Mouse (Mus musculus) midbrain, embryonic 16.5 days (tissue): ENCODE measurements around the gene Gabpb2. TPM values are rescaled to one million over a fixed set of nuclear protein-coding genes. Genes with fewer than 3 reads are reported as not detected.

Experiments
- ATAC-seq: fragments of 200-750 bp; cut with Nextera tagmentation; 2 replicates; pipeline ENCODE4 v1.8.0; 2017; ENCODE audit warnings: moderate TSS enrichment
- H3K27ac ChIP-seq: fragments of 300-500 bp; sonication (generic); 2 replicates; pipeline ENCODE4 v1.5.1; 2014; ENCODE audit warnings: mild to moderate bottlenecking, low read length, mixed read lengths
- H3K27me3 ChIP-seq: fragments of 300-500 bp; sonication (generic); 2 replicates; pipeline ENCODE4 v1.6.1; 2014; ENCODE audit warnings: low read depth, low read length, mixed read lengths; ENCODE audit not compliant: control insufficient read depth, insufficient read depth
- H3K36me3 ChIP-seq: fragments of 300-500 bp; sonication (generic); 2 replicates; pipeline ENCODE4 v1.6.1; 2014; ENCODE audit warnings: mild to moderate bottlenecking, low read length, moderate library complexity, mixed read lengths; ENCODE audit not compliant: control insufficient read depth, insufficient read depth
- H3K4me1 ChIP-seq: fragments of 300-500 bp; sonication (generic); 2 replicates; pipeline ENCODE4 v1.6.1; 2014; ENCODE audit warnings: mild to moderate bottlenecking, low read length, mixed read lengths; ENCODE audit not compliant: control insufficient read depth, insufficient read depth
- H3K4me2 ChIP-seq: fragments of 300-500 bp; sonication (generic); 2 replicates; pipeline ENCODE4 v1.6.1; 2014; ENCODE audit warnings: mild to moderate bottlenecking, low read length, mixed read lengths
- H3K4me3 ChIP-seq: fragments of 300-500 bp; sonication (generic); 2 replicates; pipeline ENCODE4 v1.5.1; 2014; ENCODE audit warnings: low read depth, mild to moderate bottlenecking, low read length, moderate library complexity, mixed read lengths
- H3K9ac ChIP-seq: fragments of 300-500 bp; sonication (generic); 2 replicates; pipeline ENCODE4 v1.6.1; 2014; ENCODE audit warnings: low read depth, low read length, mixed read lengths
- H3K9me3 ChIP-seq: fragments of 300-500 bp; sonication (generic); replicated peaks from 2 replicates; pipeline ENCODE4 v1.6.1; 2014; ENCODE audit warnings: mild to moderate bottlenecking, low read length, mixed read lengths; ENCODE audit not compliant: control insufficient read depth, poor library complexity, severe bottlenecking
- WGBS: fragments of 180-500 bp; shearing (Covaris S2); extraction: QIAGEN DNeasy Blood & Tissue Kit; methylation state at CpG from one replicate; pipeline ENCODE4 v1.1.7; 2014; 5-methylcytosine and 5-hydroxymethylcytosine counted together
- polyA plus RNA-seq: library from polyadenylated mRNA; unstranded; fragments of >200 nt; fragmentation: Nextera tagmentation; extraction: Ambion mirVana; gene quantifications from 2 replicates; pipeline ENCODE4 v1.2.1, GENCODE M21; 2015

Gabpb2 gene
- polyA plus RNA-seq, 1 experiment from 2014 or later, result 2.4 TPM

DNA sequence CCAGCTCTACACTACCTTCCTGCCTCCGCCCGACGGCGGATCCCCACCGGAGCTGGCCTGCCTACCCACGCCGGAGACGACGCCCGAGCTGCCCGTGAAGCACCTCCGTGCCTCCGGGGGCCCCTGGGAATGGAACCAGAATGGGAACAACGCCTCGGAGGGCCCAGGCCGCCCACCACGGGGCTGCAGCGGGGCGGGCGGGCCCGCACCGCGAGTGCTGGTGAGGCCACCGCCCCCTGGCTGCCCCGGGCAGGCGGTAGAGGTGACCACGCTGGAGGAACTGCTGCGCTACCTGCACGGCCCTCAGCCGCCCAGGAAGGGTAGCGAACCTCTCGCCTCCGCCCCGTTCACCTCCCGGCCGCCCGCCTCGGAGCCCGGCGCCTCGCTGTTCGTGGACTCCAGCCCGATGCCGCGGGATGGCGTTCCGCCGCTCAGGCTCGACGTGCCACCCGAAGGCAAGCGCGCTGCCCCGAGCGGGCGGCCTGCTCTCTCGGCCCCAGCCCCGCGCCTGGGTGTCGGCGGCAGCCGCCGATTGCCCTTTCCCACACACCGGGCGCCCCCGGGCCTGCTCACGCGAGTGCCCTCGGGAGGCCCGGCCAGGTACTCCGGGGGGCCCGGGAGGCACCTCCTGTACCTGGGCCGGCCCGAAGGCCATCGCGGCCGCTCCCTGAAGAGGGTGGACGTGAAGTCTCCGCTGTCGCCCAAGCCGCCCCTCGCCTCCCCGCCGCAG, 45.0 kb downstream of the Gabpb2 start:
- no peak for ATAC-seq
- no peak overlapping the region; the same call in 1 of the 2 replicates for H3K9ac ChIP-seq
- H3K4me1 ChIP-seq, result peaks cover 6% of the 10 kb centered on the region
- H3K4me2 ChIP-seq, result no peak overlapping the region
- no peak overlapping the region; the same call in 1 of the 2 replicates for H3K4me3 ChIP-seq
- H3K27ac ChIP-seq, result no peak overlapping the region
- H3K36me3 ChIP-seq, result peaks cover 41% of the 10 kb centered on the region
- 18% methylated on average over 71 of the region's 84 CpGs for WGBS
- no peaks in the 10 kb centered on the region for H3K9me3 ChIP-seq
- peaks cover 16% of the 10 kb centered on the region for H3K27me3 ChIP-seq

DNA sequence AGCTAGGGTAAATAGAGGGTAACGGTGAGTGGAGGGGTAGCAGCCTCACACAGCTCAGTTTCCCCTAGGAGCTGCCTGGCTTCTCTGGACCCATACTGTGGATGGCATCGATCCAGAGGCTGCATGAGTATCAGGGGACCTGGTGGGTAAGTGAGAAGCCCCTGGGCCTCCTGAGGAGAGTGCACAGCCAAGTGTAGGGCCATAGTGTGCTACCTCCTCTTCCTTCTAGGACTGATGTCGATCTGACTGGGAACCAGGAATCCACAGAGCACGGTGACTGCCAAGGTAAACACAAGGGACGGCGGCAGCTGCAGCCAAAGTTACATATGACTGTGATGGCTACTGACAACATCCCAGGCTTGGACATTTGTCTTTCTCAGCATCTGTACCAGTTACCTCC, 46.6 kb downstream of the Gabpb2 start:
- ATAC-seq, result no peak
- peaks cover 6% of the 10 kb centered on the region for H3K4me1 ChIP-seq
- no peaks in the 10 kb centered on the region for H3K9me3 ChIP-seq
- no peak overlapping the region for H3K27ac ChIP-seq
- peaks cover 52% of the 10 kb centered on the region for H3K36me3 ChIP-seq
- no peak overlapping the region for H3K9ac ChIP-seq
- no peak overlapping the region for H3K4me3 ChIP-seq
- no peak overlapping the region for H3K4me2 ChIP-seq
- WGBS, result 85% methylated on average over 6 of the region's 6 CpGs
- H3K27me3 ChIP-seq, result peaks cover 16% of the 10 kb centered on the region

- Histone ChIP-seq H3K4me1 (peaks cover 6% of the 10 kb centered on the region), H3K4me2 (no peak overlapping the region), H3K27me3 (peaks cover 16% of the 10 kb centered on the region), H3K36me3 (peaks cover 55% of the 10 kb centered on the region), H3K9ac (no peak overlapping the region), H3K9me3 (no peaks in the 10 kb centered on the region), H3K27ac (no peak overlapping the region), H3K4me3 (no peak overlapping the region)
- no peak for ATAC-seq
- WGBS, result 90% methylated on average over 10 of the region's 10 CpGs
Observed at GRCm38 (mm10) chr3:95169996-95170395, 47.7 kb downstream of the Gabpb2 start.

GRCm38 (mm10) chr3:95164840-95165239, 52.9 kb downstream of the Gabpb2 start:
- H3K9me3 ChIP-seq, result no peaks in the 10 kb centered on the region
- no peak overlapping the region for H3K4me3 ChIP-seq
- no peak overlapping the region for H3K4me2 ChIP-seq
- peaks cover 34% of the 10 kb centered on the region for H3K36me3 ChIP-seq
- H3K27me3 ChIP-seq, result peaks cover 11% of the 10 kb centered on the region; the same call in 1 of the 2 replicates
- no peak overlapping the region for H3K27ac ChIP-seq
- no peak for ATAC-seq
- H3K4me1 ChIP-seq, result peaks cover 26% of the 10 kb centered on the region
- 87% methylated on average over 5 of the region's 5 CpGs for WGBS
- no peak overlapping the region for H3K9ac ChIP-seq

DNA sequence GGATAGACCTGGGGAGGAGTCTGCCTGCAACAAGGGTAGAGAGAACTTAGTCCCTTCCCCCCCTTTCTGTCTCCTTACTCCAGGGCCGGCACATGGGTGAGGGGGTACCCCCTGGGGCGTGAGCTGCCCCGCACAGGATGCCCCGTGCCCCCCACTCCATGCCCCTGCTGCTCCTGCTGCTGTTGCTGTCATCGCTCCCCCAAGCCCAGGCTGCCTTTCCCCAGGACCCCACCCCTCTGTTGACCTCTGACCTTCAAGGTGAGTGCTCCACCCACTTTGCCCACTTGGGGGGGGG, 53.5 kb downstream of the Gabpb2 start:
- Histone ChIP-seq H3K27ac (no peak overlapping the region), H3K9me3 (no peaks in the 10 kb centered on the region), H3K27me3 (peaks cover 5% of the 10 kb centered on the region; the same call in 1 of the 2 replicates), H3K4me2 (no peak overlapping the region), H3K4me1 (peaks cover 28% of the 10 kb centered on the region), H3K4me3 (no peak overlapping the region), H3K36me3 (peaks cover 30% of the 10 kb centered on the region), H3K9ac (no peak overlapping the region)
- ATAC-seq, result no peak
- WGBS, result 75% methylated on average over 4 of the region's 5 CpGs

- Histone ChIP-seq H3K4me3 (no peak overlapping the region), H3K4me2 (peak overlapping the region; percentile 81), H3K9me3 (no peaks in the 10 kb centered on the region), H3K27ac (no peak overlapping the region), H3K36me3 (peaks cover 25% of the 10 kb centered on the region), H3K9ac (peak overlapping the region; percentile 75), H3K4me1 (peaks cover 28% of the 10 kb centered on the region), H3K27me3 (peaks cover under 1% of the 10 kb centered on the region; the same call in 1 of the 2 replicates)
- 59% methylated on average over 11 of the region's 11 CpGs for WGBS
- no peak for ATAC-seq
Observed at GRCm38 (mm10) chr3:95163419-95164255, 54.1 kb downstream of the Gabpb2 start.

GRCm38 (mm10) chr3:95162345-95162628, 55.4 kb downstream of the Gabpb2 start:
- Histone ChIP-seq H3K9ac (peak overlapping the region; percentile 75), H3K9me3 (no peaks in the 10 kb centered on the region), H3K4me2 (peak overlapping the region; percentile 81), H3K36me3 (peaks cover 14% of the 10 kb centered on the region), H3K4me3 (peak overlapping the region; percentile 91), H3K27me3 (no peaks in the 10 kb centered on the region), H3K27ac (peak overlapping the region; percentile 88), H3K4me1 (peaks cover 28% of the 10 kb centered on the region)
- ATAC-seq, result no peak
- WGBS, result 11% methylated on average over 2 of the region's 2 CpGs

- peak overlapping the region; percentile 75 for H3K9ac ChIP-seq
- no peaks in the 10 kb centered on the region for H3K9me3 ChIP-seq
- no peak for ATAC-seq
- H3K27me3 ChIP-seq, result no peaks in the 10 kb centered on the region
- H3K4me3 ChIP-seq, result peak overlapping the region; percentile 91
- peaks cover 9% of the 10 kb centered on the region for H3K36me3 ChIP-seq
- peak overlapping the region; percentile 88 for H3K27ac ChIP-seq
- peaks cover 28% of the 10 kb centered on the region for H3K4me1 ChIP-seq
- WGBS, result under 1% methylated on average over 9 of the region's 9 CpGs
- H3K4me2 ChIP-seq, result peak overlapping the region; percentile 81
Observed at GRCm38 (mm10) chr3:95161618-95162344, 55.9 kb downstream of the Gabpb2 start.
